Mouse (Mus musculus) sigmoid colon, adult 10 weeks (tissue): ENCODE measurements around the gene Pwp1. TPM values are rescaled to one million over a fixed set of nuclear protein-coding genes. Genes with fewer than 3 reads are reported as not detected.

Experiments used
- polyA plus RNA-seq: library from polyadenylated mRNA; stranded (reverse); fragments of 350-450 nt; fragmentation: Illumina TruSeq; extraction: RNeasy Lipid Tissue Mini Kit (QIAGEN cat#74804); gene quantifications from one replicate; pipeline ENCODE4 v1.2.3, GENCODE M21; 2014; ENCODE audit warnings: low read depth, low replicate concordance

The Pwp1 gene
- polyA plus RNA-seq: 22.1 TPM

GRCm38 (mm10) chr10:85829085-85829853 is at the start of gene Pwp1:
Pwp1 (plus strand) TSS chr10:85829494.

GRCm38 (mm10) chr10:85916498-85917309 is 87.4 kb downstream of the Pwp1 start, which contains the start of gene Prdm4:
Prdm4 (minus strand) TSS chr10:85917142.

DNA sequence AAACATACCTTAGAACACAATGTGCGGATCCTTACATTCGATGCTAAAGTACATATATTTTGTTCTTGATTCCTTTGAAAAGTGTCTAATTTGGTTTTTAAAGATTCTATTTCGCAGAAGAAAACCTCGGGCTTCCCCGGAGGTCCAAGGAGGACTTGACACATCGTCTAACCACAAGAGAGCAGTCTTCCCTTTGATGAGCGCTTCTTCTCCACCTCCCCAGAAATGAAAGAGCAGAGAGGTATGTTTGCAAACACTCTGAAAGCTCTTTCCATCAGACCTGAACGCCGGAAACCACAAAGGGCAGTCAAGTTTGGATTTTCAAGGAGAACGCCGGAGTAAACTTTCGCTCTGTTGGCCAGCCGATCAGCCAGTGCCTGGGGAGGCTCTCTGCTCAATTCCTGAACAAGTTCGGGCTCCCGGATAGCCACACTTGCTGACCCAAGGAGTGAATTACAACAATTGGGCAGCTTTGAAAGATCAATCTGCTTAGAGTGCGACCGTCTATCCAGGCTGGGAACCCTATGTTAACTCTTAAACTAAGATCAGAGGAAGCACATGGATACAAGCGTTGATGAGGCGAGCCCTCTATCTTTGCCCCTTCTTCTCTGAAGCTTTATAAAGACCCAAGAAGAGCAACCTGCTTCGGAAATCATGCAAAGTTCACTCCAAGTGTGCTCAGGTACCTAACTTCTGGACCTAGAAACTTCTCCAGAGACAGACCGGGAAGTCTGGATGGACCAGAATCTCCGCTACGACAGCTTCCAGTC is 98.6 kb downstream of the Pwp1 start, which contains the start of gene Ascl4:
Ascl4 (plus strand) TSS at position 6 of the 770 bp plus-strand sequence.

Other genes starting within 250 kb of the Pwp1 start
- gene Prdm4, start 87.6 kb downstream of the Pwp1 start, polyA plus RNA-seq: 23.5 TPM
- gene Ascl4, start 98.2 kb downstream of the Pwp1 start, polyA plus RNA-seq: not detected
- gene Rtcb, start 128.3 kb downstream of the Pwp1 start, polyA plus RNA-seq: 40.3 TPM
- gene Bpifc, start 182.4 kb downstream of the Pwp1 start, polyA plus RNA-seq: not detected
- gene Fbxo7, start 192.5 kb downstream of the Pwp1 start, polyA plus RNA-seq: 13.4 TPM